Mouse (Mus musculus) right cerebral cortex, postnatal 14 days (tissue): ENCODE measurements at regions not wholly inside any gene's neighbourhood (a gene's known extent, or its start where the extent isn't known, plus 50 kb on each side); places are given as distances from the start of the nearest gene placed in this dataset.

Source experiments
- DNase-seq: peaks from one replicate; pipeline ENCODE4 v3.0.0; 2022

DNA sequence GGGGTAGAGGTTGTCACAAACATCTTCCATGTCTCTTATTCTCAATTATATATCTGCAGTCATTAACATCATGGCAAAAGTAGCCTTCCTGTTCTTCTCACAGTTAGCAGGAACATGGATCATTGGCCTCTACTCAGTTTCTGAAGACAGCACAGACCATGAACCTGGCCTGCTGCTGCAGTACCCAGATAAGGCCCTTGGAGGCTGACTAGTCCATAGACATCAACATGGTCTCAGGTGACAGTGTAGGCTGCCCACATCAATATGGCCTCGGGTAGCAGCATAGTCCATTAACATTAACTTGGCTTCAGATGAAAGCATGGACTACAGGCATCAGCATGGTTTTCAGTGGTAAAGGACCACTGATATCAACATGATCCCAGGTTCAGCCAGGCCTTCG is 95.9 kb upstream of the Tmtc4 start:
- DNase-seq = no peak

- no peak for DNase-seq
Measured at GRCm38 (mm10) chr14:123078804-123079203, 95.0 kb upstream of the Tmtc4 start.

DNA sequence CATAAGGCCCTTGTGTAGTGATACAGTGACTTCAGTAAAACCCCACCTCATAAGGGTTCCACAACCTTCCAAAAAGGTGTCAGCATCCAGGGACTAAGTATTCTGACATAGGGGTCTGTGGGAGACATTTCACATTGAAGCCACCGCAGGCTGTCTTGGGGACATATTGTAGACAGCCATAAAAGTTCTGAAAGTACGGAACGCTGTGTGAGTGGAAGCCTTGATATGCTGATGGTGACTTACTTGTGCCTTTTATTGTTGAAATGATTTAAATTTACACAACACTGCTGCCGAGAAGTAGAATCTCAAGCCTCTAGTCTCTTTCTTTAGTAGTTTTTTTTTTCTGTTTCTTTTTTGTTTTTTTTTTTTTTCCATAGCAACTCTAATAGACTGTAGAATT is 82.5 kb upstream of the Tmtc4 start:
- no peak for DNase-seq

- DNase-seq = no peak
Measured at GRCm38 (mm10) chr14:123065566-123065965, 81.7 kb upstream of the Tmtc4 start.

DNA sequence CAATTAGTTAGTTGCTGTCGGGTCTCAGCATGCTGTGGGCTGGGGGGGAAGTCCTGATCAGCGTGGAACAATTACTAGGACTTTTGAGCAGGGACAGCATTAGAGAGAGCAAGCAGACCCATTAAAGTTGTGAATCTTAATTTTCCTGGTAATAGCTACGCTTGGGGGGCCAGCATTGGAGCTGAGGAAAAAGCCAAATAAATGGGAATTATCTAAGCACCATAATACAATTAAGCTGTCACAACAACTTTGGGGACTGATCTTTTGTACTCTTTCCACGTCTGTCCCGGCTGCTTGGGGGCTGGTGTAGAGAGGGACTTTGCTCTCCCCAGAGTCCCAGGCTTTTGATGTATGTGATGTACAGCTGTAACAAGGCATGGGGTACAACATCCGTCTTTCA is 81.3 kb upstream of the Tmtc4 start:
- DNase-seq = no peak

DNA sequence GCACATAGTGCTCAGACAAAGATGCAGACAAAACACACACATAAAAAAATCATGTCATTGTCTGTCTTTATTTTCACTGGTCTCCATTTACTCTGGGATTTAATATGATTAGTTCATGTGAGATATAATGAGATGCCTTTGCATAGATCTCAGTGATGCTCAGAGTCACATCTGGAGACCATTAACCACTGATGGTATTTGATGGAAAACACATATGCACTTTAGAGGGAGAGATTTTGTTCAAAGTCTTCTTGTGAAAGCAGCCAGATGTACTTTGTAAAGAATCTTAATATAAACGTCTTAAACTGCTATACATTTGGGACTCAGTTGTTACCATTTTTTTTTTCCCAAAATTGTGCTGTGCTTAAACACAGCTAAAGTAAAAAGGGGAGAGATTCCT is 79.1 kb upstream of the Tmtc4 start:
- no peak for DNase-seq

DNA sequence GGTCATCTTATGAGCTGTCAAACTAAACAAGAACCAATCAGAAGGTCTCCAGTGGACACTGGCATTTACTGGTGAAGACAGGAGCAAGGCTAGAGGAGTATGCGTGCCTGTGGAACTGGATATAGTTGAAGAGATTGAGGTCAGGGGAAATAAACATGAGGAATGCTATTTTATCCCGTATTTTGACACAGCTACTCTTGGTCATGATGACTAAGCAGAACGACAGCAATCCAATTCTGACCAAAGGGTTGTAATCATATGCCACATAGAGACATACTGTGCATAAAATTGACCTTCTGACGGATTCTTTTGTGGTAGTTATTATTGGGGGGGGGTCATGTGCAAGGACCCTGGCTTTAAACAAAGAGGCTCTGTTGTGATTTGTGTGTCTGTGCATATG is 73.1 kb upstream of the Tmtc4 start:
- no peak for DNase-seq

DNA sequence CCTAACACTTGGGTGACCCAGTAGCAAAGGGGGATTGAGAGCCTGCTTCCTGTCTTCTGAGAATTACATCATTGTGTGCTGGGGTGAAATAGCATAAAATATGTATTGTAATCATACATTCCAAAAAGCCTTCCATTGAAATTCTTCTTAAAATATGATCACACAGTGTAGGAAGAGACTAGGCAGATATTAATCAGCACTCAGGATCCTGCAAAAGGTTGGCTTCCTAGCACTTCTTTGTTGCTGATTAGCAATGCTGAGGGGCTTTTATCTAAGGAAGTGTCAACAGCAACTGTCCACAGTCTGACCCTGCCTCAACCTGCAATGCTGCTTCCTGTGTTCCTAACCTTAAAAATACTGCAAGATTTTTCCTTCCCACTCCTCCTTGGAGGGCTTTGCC is 64.6 kb upstream of the Tmtc4 start:
- DNase-seq = no peak

DNA sequence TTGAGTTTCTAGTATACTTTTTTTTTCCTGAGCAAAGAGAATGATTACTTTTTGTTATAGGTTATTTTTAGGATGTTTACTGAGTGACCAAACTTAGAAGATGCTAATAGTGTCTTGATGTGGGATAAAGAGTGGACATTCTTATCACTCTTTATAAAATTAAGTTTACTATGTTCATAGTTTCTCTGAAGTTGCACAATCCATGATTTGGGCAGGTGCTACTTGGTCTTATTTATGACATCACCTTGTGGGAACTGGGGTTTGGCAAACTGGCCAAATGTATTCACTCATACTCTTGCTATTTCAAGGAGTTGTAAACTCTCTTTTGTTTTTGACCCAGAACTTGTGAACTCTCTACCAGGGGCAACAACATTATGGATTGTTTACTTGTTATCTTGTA is 56.2 kb upstream of the Tmtc4 start:
- DNase-seq = no peak

DNA sequence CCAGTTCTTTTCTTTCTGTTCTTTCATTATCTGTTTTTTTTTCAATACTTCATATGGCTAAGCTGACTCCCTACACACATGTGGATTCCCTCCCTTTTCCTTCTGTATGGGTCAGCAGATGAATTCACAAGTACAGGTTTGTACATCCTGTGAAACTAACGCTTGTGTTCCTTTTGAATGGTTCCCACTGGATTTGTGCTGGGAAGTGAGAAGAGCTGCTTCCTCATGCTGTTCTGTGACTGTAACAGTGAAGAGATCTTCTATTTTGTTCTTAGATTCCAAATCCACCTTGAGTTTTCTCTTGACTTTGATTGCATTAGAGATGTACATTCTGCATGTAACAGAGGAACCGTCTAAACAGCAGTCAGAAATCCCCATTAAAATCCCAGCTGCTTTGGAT is 53.6 kb upstream of the Tmtc4 start:
- DNase-seq = no peak
